Mouse (Mus musculus) intestine, embryonic 14.5 days (tissue): Measurements from ENCODE around the gene Lhfpl3. TPM values are rescaled to one million over a fixed set of nuclear protein-coding genes. Genes with fewer than 3 reads are reported as not detected.

Experiments
- ATAC-seq: fragments of 200-750 bp; cut with Nextera tagmentation; replicated peaks from 2 replicates; pipeline ENCODE4 v1.8.0; 2017; ENCODE audit warnings: low read depth, moderate number of reproducible peaks, moderate TSS enrichment, moderate library complexity; ENCODE audit not compliant: low FRiP score, low TSS enrichment
- DNase-seq: peaks from one replicate; pipeline ENCODE4 v3.0.0-alpha.2; 2018; ENCODE audit warnings: low spot score
- H3K27ac ChIP-seq: fragments of 300-500 bp; sonication (generic); 2 replicates; pipeline ENCODE4 v1.5.1; 2014; ENCODE audit warnings: low read depth, mild to moderate bottlenecking, control low read depth
- H3K27me3 ChIP-seq: fragments of 300-500 bp; sonication (generic); replicated peaks from 2 replicates; pipeline ENCODE4 v1.6.1; 2014; ENCODE audit warnings: low read length, control low read depth; ENCODE audit not compliant: control insufficient read depth, insufficient read depth
- H3K36me3 ChIP-seq: fragments of 300-500 bp; sonication (generic); 2 replicates; pipeline ENCODE4 v1.6.1; 2014; ENCODE audit warnings: low read length, control low read depth; ENCODE audit not compliant: control insufficient read depth, insufficient read depth
- H3K4me1 ChIP-seq: fragments of 300-500 bp; sonication (generic); replicated peaks from 2 replicates; pipeline ENCODE4 v1.6.1; 2014; ENCODE audit warnings: low read length, control low read depth, mixed read lengths; ENCODE audit not compliant: control insufficient read depth, insufficient read depth
- H3K4me2 ChIP-seq: fragments of 300-500 bp; sonication (generic); 2 replicates; pipeline ENCODE4 v1.6.1; 2014; ENCODE audit warnings: low read length
- H3K4me3 ChIP-seq: fragments of 300-500 bp; sonication (generic); 2 replicates; pipeline ENCODE4 v1.5.1; 2014; ENCODE audit warnings: low read depth, low read length, control low read depth, mixed read lengths
- H3K9ac ChIP-seq: fragments of 300-500 bp; sonication (generic); 2 replicates; pipeline ENCODE4 v1.6.1; 2014; ENCODE audit warnings: mild to moderate bottlenecking, low read length
- H3K9me3 ChIP-seq: fragments of 300-500 bp; sonication (generic); 2 replicates; pipeline ENCODE4 v1.6.1; 2016; ENCODE audit warnings: low read length, control low read depth; ENCODE audit not compliant: control insufficient read depth
- WGBS: fragments of 180-500 bp; shearing (Covaris S2); extraction: QIAGEN DNeasy Blood & Tissue Kit; methylation state at CpG from one replicate; pipeline ENCODE4 v1.1.7; 2014; 5-methylcytosine and 5-hydroxymethylcytosine counted together
- polyA plus RNA-seq: library from polyadenylated mRNA; unstranded; fragments of >200 nt; fragmentation: Nextera tagmentation; extraction: Ambion mirVana; gene quantifications from 2 replicates; pipeline ENCODE4 v1.2.1, GENCODE M21; 2014

The Lhfpl3 gene
- polyA plus RNA-seq, 1 experiment from 2014 or later = 0.14 TPM

- no peaks in the 10 kb centered on the region for H3K4me1 ChIP-seq
- 81% methylated on average over 3 of the region's 3 CpGs for WGBS
- no peak overlapping the region for H3K27ac ChIP-seq
Observed at GRCm38 (mm10) chr5:22829822-22830450, 84.1 kb downstream of the Lhfpl3 start.

GRCm38 (mm10) chr5:22851572-22851971, 105.7 kb downstream of the Lhfpl3 start:
- no peak for DNase-seq
- Histone ChIP-seq H3K27ac (no peak overlapping the region), H3K9me3 (no peaks in the 10 kb centered on the region), H3K4me1 (no peaks in the 10 kb centered on the region), H3K27me3 (no peaks in the 10 kb centered on the region), H3K36me3 (no peaks in the 10 kb centered on the region), H3K4me2 (no peak overlapping the region), H3K9ac (no peak overlapping the region), H3K4me3 (no peak overlapping the region)
- no peak for ATAC-seq
- WGBS = 48% methylated on average over 14 of the region's 14 CpGs

More at GRCm38 (mm10) chr5:22829822-22830450, 84.1 kb downstream of the Lhfpl3 start:
- H3K36me3 ChIP-seq = no peaks in the 10 kb centered on the region
- H3K4me2 ChIP-seq = no peak overlapping the region
- H3K27me3 ChIP-seq = no peaks in the 10 kb centered on the region
- peaks cover 6% of the 10 kb centered on the region for H3K9me3 ChIP-seq
- DNase-seq (no peak), ATAC-seq (no peak)
- no peak overlapping the region for H3K4me3 ChIP-seq
- H3K9ac ChIP-seq = no peak overlapping the region

GRCm38 (mm10) chr5:22853503-22853902, 107.6 kb downstream of the Lhfpl3 start:
- 95% methylated on average over 2 of the region's 2 CpGs for WGBS
- no peak for DNase-seq
- no peak overlapping the region for H3K9ac ChIP-seq
- H3K36me3 ChIP-seq = no peaks in the 10 kb centered on the region
- no peak for ATAC-seq
- H3K9me3 ChIP-seq = no peaks in the 10 kb centered on the region
- H3K4me2 ChIP-seq = no peak overlapping the region
- no peaks in the 10 kb centered on the region for H3K27me3 ChIP-seq
- H3K27ac ChIP-seq = no peak overlapping the region
- H3K4me1 ChIP-seq = no peaks in the 10 kb centered on the region
- H3K4me3 ChIP-seq = no peak overlapping the region

GRCm38 (mm10) chr5:22856480-22856879, 110.6 kb downstream of the Lhfpl3 start:
- Histone ChIP-seq H3K9ac (no peak overlapping the region), H3K9me3 (no peaks in the 10 kb centered on the region), H3K27ac (no peak overlapping the region), H3K4me2 (no peak overlapping the region), H3K27me3 (no peaks in the 10 kb centered on the region), H3K4me3 (no peak overlapping the region), H3K36me3 (no peaks in the 10 kb centered on the region), H3K4me1 (no peaks in the 10 kb centered on the region)
- whole genome bisulfite sequencing = 73% methylated on average over 4 of the region's 4 CpGs
- no peak for DNase-seq
- no peak for ATAC-seq

- Histone ChIP-seq H3K9ac (no peak overlapping the region), H3K4me1 (no peaks in the 10 kb centered on the region), H3K27me3 (no peaks in the 10 kb centered on the region), H3K9me3 (no peaks in the 10 kb centered on the region), H3K4me3 (no peak overlapping the region), H3K27ac (no peak overlapping the region), H3K4me2 (no peak overlapping the region), H3K36me3 (no peaks in the 10 kb centered on the region)
- ATAC-seq (no peak), DNase-seq (no peak)
- WGBS = 45% methylated on average over 1 of the region's 1 CpGs
Observed at GRCm38 (mm10) chr5:22861399-22861798, 115.5 kb downstream of the Lhfpl3 start.

GRCm38 (mm10) chr5:22869031-22869430, 123.2 kb downstream of the Lhfpl3 start:
- WGBS = 92% methylated on average over 5 of the region's 5 CpGs
- Histone ChIP-seq H3K36me3 (no peaks in the 10 kb centered on the region), H3K4me1 (no peaks in the 10 kb centered on the region), H3K9me3 (no peaks in the 10 kb centered on the region), H3K4me2 (no peak overlapping the region), H3K27ac (no peak overlapping the region), H3K4me3 (no peak overlapping the region), H3K27me3 (no peaks in the 10 kb centered on the region), H3K9ac (no peak overlapping the region)
- DNase-seq = no peak
- no peak for ATAC-seq

GRCm38 (mm10) chr5:22872417-22872816, 126.6 kb downstream of the Lhfpl3 start:
- WGBS = 71% methylated on average over 1 of the region's 1 CpGs
- ATAC-seq (no peak), DNase-seq (no peak)
- H3K9me3 ChIP-seq = no peaks in the 10 kb centered on the region
- H3K4me3 ChIP-seq = no peak overlapping the region
- no peak overlapping the region for H3K27ac ChIP-seq
- H3K4me2 ChIP-seq = no peak overlapping the region
- H3K27me3 ChIP-seq = no peaks in the 10 kb centered on the region
- no peaks in the 10 kb centered on the region for H3K36me3 ChIP-seq
- no peaks in the 10 kb centered on the region for H3K4me1 ChIP-seq
- H3K9ac ChIP-seq = no peak overlapping the region

- WGBS = 76% methylated on average over 3 of the region's 3 CpGs
- ATAC-seq = no peak
- no peak overlapping the region for H3K9ac ChIP-seq
Observed at GRCm38 (mm10) chr5:22888345-22888744, 142.5 kb downstream of the Lhfpl3 start.

GRCm38 (mm10) chr5:22889481-22889880, 143.6 kb downstream of the Lhfpl3 start:
- no peak for DNase-seq
- Histone ChIP-seq H3K27ac (no peak overlapping the region), H3K4me2 (no peak overlapping the region), H3K9me3 (no peaks in the 10 kb centered on the region), H3K27me3 (no peaks in the 10 kb centered on the region), H3K4me1 (no peaks in the 10 kb centered on the region), H3K36me3 (no peaks in the 10 kb centered on the region), H3K4me3 (no peak overlapping the region), H3K9ac (no peak overlapping the region)
- 79% methylated on average over 4 of the region's 4 CpGs for WGBS
- no peak for ATAC-seq

More at GRCm38 (mm10) chr5:22888345-22888744, 142.5 kb downstream of the Lhfpl3 start:
- Histone ChIP-seq H3K9me3 (no peaks in the 10 kb centered on the region), H3K36me3 (no peaks in the 10 kb centered on the region), H3K4me2 (no peak overlapping the region), H3K27ac (no peak overlapping the region), H3K4me1 (no peaks in the 10 kb centered on the region), H3K27me3 (no peaks in the 10 kb centered on the region), H3K4me3 (no peak overlapping the region)
- no peak for DNase-seq
